ENCODE assay signal across 7 mouse cellular contexts in genomic region chr12:28831066-28831733, GRCm38 (mm10).
DNase-seq lines count a peak whose midpoint lies in the region; ATAC-seq and TF ChIP-seq lines count a peak whose summit lies in the region.

No protein-coding gene starts in this region.

- no peak overlapping the region for H3K27ac ChIP-seq in heart, embryonic 10.5 days
- no peak overlapping the region for H3K27ac ChIP-seq in stomach, postnatal 0 days (replicated peaks)

- ATAC-seq in G1E (ENCODE audit: extremely low read depth, insufficient number of reproducible peaks, low FRiP score, poor library complexity, severe bottlenecking) = peak; percentile 56; the same call in 1 of the 2 replicates
- peak; percentile 76 for ATAC-seq in stomach, postnatal 0 days (ENCODE audit: low FRiP score, low TSS enrichment)

- H3K9me3 ChIP-seq in G1E (replicated peaks) = no peaks in the 10 kb centered on the region
- no peaks in the 10 kb centered on the region for H3K9me3 ChIP-seq in heart, embryonic 10.5 days
- H3K9me3 ChIP-seq in stomach, postnatal 0 days (ENCODE audit: control insufficient read depth, low read length) = no peaks in the 10 kb centered on the region

- H3K4me2 ChIP-seq in stomach, postnatal 0 days (replicated peaks; ENCODE audit: low read depth) = no peak overlapping the region

- no peaks in the 10 kb centered on the region for H3K79me3 ChIP-seq in C2C12 (ENCODE audit: low read depth)

- no peaks in the 10 kb centered on the region for H3K79me2 ChIP-seq in C2C12 (ENCODE audit: control insufficient read depth, insufficient read depth)

- H3K4me1 ChIP-seq in G1E (ENCODE audit: insufficient read depth, low read depth, low read length) = no peaks in the 10 kb centered on the region
- H3K4me1 ChIP-seq in heart, embryonic 10.5 days = peaks cover 16% of the 10 kb centered on the region; the same call in 1 of the 2 replicates
- no peaks in the 10 kb centered on the region for H3K4me1 ChIP-seq in stomach, postnatal 0 days (replicated peaks; ENCODE audit: control insufficient read depth, insufficient read depth)

- DNase-seq in G1E (ENCODE audit: low spot score) = peak; percentile 45
- DNase-seq in cerebellum, adult 9-11 months = peak; percentile 50
- peak; percentile 91 for DNase-seq in heart, embryonic 10.5 days (ENCODE audit: low spot score)
- DNase-seq in layer of hippocampus, adult 11-12 months (ENCODE audit: low spot score) = peak; percentile 75
- peak; percentile 59 to 62 for DNase-seq in lung, postnatal 4 days
- DNase-seq in stomach, postnatal 0 days (ENCODE audit: low spot score) = peak; percentile 81

- H3K27me3 ChIP-seq in C2C12 (ENCODE audit: control insufficient read depth, insufficient read depth, insufficient read length) = no peaks in the 10 kb centered on the region
- H3K27me3 ChIP-seq in G1E (ENCODE audit: insufficient read depth, low read length) = no peaks in the 10 kb centered on the region
- no peaks in the 10 kb centered on the region for H3K27me3 ChIP-seq in heart, embryonic 10.5 days (ENCODE audit: insufficient read depth, poor library complexity, severe bottlenecking)
- H3K27me3 ChIP-seq in stomach, postnatal 0 days (ENCODE audit: control insufficient read depth, insufficient read depth, low read length) = no peaks in the 10 kb centered on the region

- TF ChIP-seq CTCF in C2C12 (IDR thresholded peaks at IDR 0.05; ENCODE audit: control insufficient read depth, insufficient read depth, insufficient read length) = no peak
- TF ChIP-seq CTCF in G1E (IDR thresholded peaks at IDR 0.05; ENCODE audit: low read depth, low read length) = no peak
- TF ChIP-seq CTCF in stomach, postnatal 0 days (IDR thresholded peaks at IDR 0.05; ENCODE audit: low read depth) = peak; percentile 64

- H3K36me3 ChIP-seq in C2C12 (ENCODE audit: control insufficient read depth, insufficient read depth) (no peaks in the 10 kb centered on the region), G1E (replicated peaks) (peaks cover 62% of the 10 kb centered on the region)
- no peaks in the 10 kb centered on the region for H3K36me3 ChIP-seq in heart, embryonic 10.5 days
- no peaks in the 10 kb centered on the region for H3K36me3 ChIP-seq in stomach, postnatal 0 days (ENCODE audit: control insufficient read depth, insufficient read depth, low read length)

- no peak overlapping the region for H3K4me3 ChIP-seq in C2C12 (ENCODE audit: insufficient read depth, poor library complexity, severe bottlenecking)
- H3K4me3 ChIP-seq in G1E (ENCODE audit: low read depth, low read length) = no peak overlapping the region
- H3K4me3 ChIP-seq in heart, embryonic 10.5 days = no peak overlapping the region
- H3K4me3 ChIP-seq in stomach, postnatal 0 days (ENCODE audit: low read depth, low read length) = no peak overlapping the region

- no peak overlapping the region for H3K9ac ChIP-seq in stomach, postnatal 0 days (ENCODE audit: low read length)

- 31% methylated on average over 7 of the region's 7 CpGs for WGBS in heart, embryonic 10.5 days
- WGBS in stomach, postnatal 0 days = 35% methylated on average over 7 of the region's 7 CpGs

- TF ChIP-seq EP300 in stomach, postnatal 0 days (optimal IDR thresholded peaks at IDR 0.05) = no peak

- no peak overlapping the region for H3ac ChIP-seq in C2C12 (ENCODE audit: control insufficient read depth, insufficient read length, low read depth)

TF ChIP-seq in C2C12, 6 proteins besides CTCF, POLR2A, EP300 and RAD21:
- TF ChIP-seq MYOG (IDR thresholded peaks at IDR 0.05; ENCODE audit: control insufficient read depth, extremely low read depth, insufficient read length) (no peak), FOSL1 (IDR thresholded peaks at IDR 0.05; ENCODE audit: insufficient read depth, low read length, poor library complexity, severe bottlenecking) (peak; percentile 34), CEBPB (IDR thresholded peaks at IDR 0.05; ENCODE audit: low read depth) (no peak), USF1 (IDR thresholded peaks at IDR 0.05; ENCODE audit: low read depth) (no peak), MAX (IDR thresholded peaks at IDR 0.05) (no peak), MYOD1 (IDR thresholded peaks at IDR 0.05; ENCODE audit: control insufficient read depth, insufficient read length, low read depth) (no peak)
